Mouse (Mus musculus): ENCODE results near the gene Metap1. TPM values are rescaled to one million over a fixed set of nuclear protein-coding genes. Genes with fewer than 3 reads are reported as not detected.

The Metap1 gene
- polyA plus RNA-seq, 1 experiment = 23.1 TPM

GRCm38 (mm10) chr3:138460260-138460659, 29.1 kb downstream of the Metap1 start:
- no peak for DNase-seq (ENCODE audit: low read depth, low spot score)
- WGBS = 91% methylated on average over 13 of the region's 13 CpGs

- no peak for DNase-seq (ENCODE audit: low read depth, low spot score)
- 97% methylated on average over 3 of the region's 3 CpGs for WGBS
These were observed 30.9 kb downstream of the Metap1 start for GRCm38 (mm10) chr3:138458441-138458840.

- 77% methylated on average over 13 of the region's 13 CpGs for WGBS
- no peak for DNase-seq (ENCODE audit: low read depth, low spot score)
These were observed 34.4 kb downstream of the Metap1 start for GRCm38 (mm10) chr3:138454711-138455435.

- no peak for DNase-seq (ENCODE audit: low read depth, low spot score)
- 92% methylated on average over 1 of the region's 1 CpGs for WGBS
These were observed 35.1 kb downstream of the Metap1 start for GRCm38 (mm10) chr3:138454234-138454633.

GRCm38 (mm10) chr3:138452169-138452568, 37.1 kb downstream of the Metap1 start:
- DNase-seq (ENCODE audit: low read depth, low spot score) = no peak
- WGBS = 94% methylated on average over 10 of the region's 10 CpGs

- no peak for DNase-seq (ENCODE audit: low read depth, low spot score)
- WGBS = 58% methylated on average over 12 of the region's 12 CpGs
These were observed 41.0 kb downstream of the Metap1 start for GRCm38 (mm10) chr3:138448077-138448860.

- WGBS = 2% methylated on average over 9 of the region's 9 CpGs
- no peak for DNase-seq (ENCODE audit: low read depth, low spot score)
These were observed 45.9 kb downstream of the Metap1 start for GRCm38 (mm10) chr3:138443465-138443771.

- WGBS = under 1% methylated on average over 86 of the region's 86 CpGs
- DNase-seq (ENCODE audit: low read depth, low spot score) = peak; percentile 67
These were observed 46.5 kb downstream of the Metap1 start, which contains the start of gene Adh5 for GRCm38 (mm10) chr3:138442612-138443464. Gene Adh5 (plus strand): TSS chr3:138443093.

- WGBS = under 1% methylated on average over 9 of the region's 9 CpGs
- no peak for DNase-seq (ENCODE audit: low read depth, low spot score)
These were observed 47.1 kb downstream of the Metap1 start for GRCm38 (mm10) chr3:138442203-138442602.

GRCm38 (mm10) chr3:138438716-138439115, 50.6 kb downstream of the Metap1 start:
- WGBS = 79% methylated on average over 3 of the region's 3 CpGs
- DNase-seq (ENCODE audit: low read depth, low spot score) = no peak

GRCm38 (mm10) chr3:138431835-138432234, 57.5 kb downstream of the Metap1 start:
- no peak for DNase-seq (ENCODE audit: low read depth, low spot score)
- 65% methylated on average over 2 of the region's 2 CpGs for WGBS

GRCm38 (mm10) chr3:138430360-138430976, 58.8 kb downstream of the Metap1 start:
- no peak for DNase-seq (ENCODE audit: low read depth, low spot score)
- 46% methylated on average over 6 of the region's 6 CpGs for WGBS

- 59% methylated on average over 4 of the region's 4 CpGs for WGBS
- DNase-seq (ENCODE audit: low read depth, low spot score) = no peak
These were observed 65.1 kb downstream of the Metap1 start for GRCm38 (mm10) chr3:138424247-138424646.

- 74% methylated on average over 2 of the region's 2 CpGs for WGBS
- DNase-seq (ENCODE audit: low read depth, low spot score) = no peak
These were observed 65.7 kb downstream of the Metap1 start for GRCm38 (mm10) chr3:138423664-138424063.

GRCm38 (mm10) chr3:138420385-138420784, 68.9 kb downstream of the Metap1 start:
- DNase-seq (ENCODE audit: low read depth, low spot score) = no peak
- 81% methylated on average over 3 of the region's 3 CpGs for WGBS

- DNase-seq (ENCODE audit: low read depth, low spot score) = peak; percentile 53
- 17% methylated on average over 6 of the region's 6 CpGs for WGBS
These were observed 69.9 kb downstream of the Metap1 start for GRCm38 (mm10) chr3:138419369-138419768.

GRCm38 (mm10) chr3:138415121-138415690, 74.1 kb downstream of the Metap1 start, which contains the start of gene Adh4:
Gene Adh4 (plus strand): TSS chr3:138415466.
- whole genome bisulfite sequencing = 79% methylated on average over 6 of the region's 6 CpGs
- DNase-seq (ENCODE audit: low read depth, low spot score) = no peak

- no peak for DNase-seq (ENCODE audit: low read depth, low spot score)
- WGBS = 82% methylated on average over 3 of the region's 3 CpGs
These were observed 79.1 kb downstream of the Metap1 start for GRCm38 (mm10) chr3:138410211-138410610.

- DNase-seq (ENCODE audit: low read depth, low spot score) = no peak
- WGBS = 76% methylated on average over 1 of the region's 1 CpGs
These were observed 79.7 kb downstream of the Metap1 start for GRCm38 (mm10) chr3:138409585-138409984.
